Mouse (Mus musculus) CH12.LX (cell line): Measurements from ENCODE around the gene Fermt3.

Source experiments
- CTCF ChIP-seq, 2 experiments: IDR thresholded peaks in 1 of 2; conservative IDR thresholded peaks in 1 of 2; 2 replicates each; pipeline ENCODE4 v1.5.1; 2011 to 2012; ENCODE audit warnings: low read depth in 2 of 2, low read length in 2 of 2, improper control_type of control experiment in 1 of 2, inconsistent platforms in 1 of 2, mild to moderate bottlenecking in 1 of 2, moderate library complexity in 1 of 2
- E2F4 ChIP-seq: IDR thresholded peaks from 2 replicates; pipeline ENCODE4 v1.6.1; 2011; ENCODE audit warnings: low read depth, low read length, improper control_type of control experiment; ENCODE audit not compliant: insufficient replicate concordance
- EP300 ChIP-seq: IDR thresholded peaks from 2 replicates; pipeline ENCODE4 v1.6.1; 2011; ENCODE audit warnings: low read length, improper control_type of control experiment
- GABPA ChIP-seq: IDR thresholded peaks from 2 replicates; pipeline ENCODE4 v1.6.1; 2012; ENCODE audit warnings: low read depth, low read length, improper control_type of control experiment, inconsistent platforms; ENCODE audit not compliant: insufficient replicate concordance
- MXI1 ChIP-seq: IDR thresholded peaks from 2 replicates; pipeline ENCODE4 v1.6.1; 2011; ENCODE audit warnings: mild to moderate bottlenecking, low read depth, low read length, improper control_type of control experiment
- POLR2A ChIP-seq: IDR thresholded peaks from 2 replicates; pipeline ENCODE4 v1.6.1; 2011; ENCODE audit warnings: low read depth, mild to moderate bottlenecking, improper control_type of control experiment, low read length
- TCF12 ChIP-seq: IDR thresholded peaks from 2 replicates; pipeline ENCODE4 v1.6.1; 2014; ENCODE audit warnings: low read depth, mild to moderate bottlenecking, inconsistent platforms, low read length, improper control_type of control experiment
- ZKSCAN1 ChIP-seq: IDR thresholded peaks from 2 replicates; pipeline ENCODE4 v1.6.1; 2012; ENCODE audit warnings: low read depth, inconsistent platforms, low read length, improper control_type of control experiment, borderline replicate concordance

GRCm38 (mm10) chr19:6983621-6984020, 35.6 kb downstream of the Fermt3 start:
- no peak for TF ChIP-seq E2F4
- no peak for TF ChIP-seq GABPA
- no peak for TF ChIP-seq TCF12
- TF ChIP-seq MXI1: no peak
- no peak for TF ChIP-seq CTCF (conservative IDR thresholded peaks at IDR 0.05 in 1 of 2, IDR thresholded peaks at IDR 0.05 in 1 of 2; ENCODE audit: low read depth in 2 of 2, low read length in 2 of 2)
- no peak for TF ChIP-seq POLR2A
- no peak for TF ChIP-seq EP300
- TF ChIP-seq ZKSCAN1: no peak
